Mouse (Mus musculus): ENCODE data around the gene Klk1b4.
A peak's percentile ranks its signal among the peaks of the same experiment; 100 is the strongest.
"Not testable (repeated sequence)": the region's sequence is repeated elsewhere in the genome, so short reads cannot be mapped to it uniquely, and the experiment has no call there.

The Klk1b4 gene

GRCm38 (mm10) chr7:44207135-44207534, at the start of gene Klk1b4:
Gene Klk1b4, plus strand, starts transcription at chr7:44207435.
- not testable (repeated sequence) for DNase-seq

- peak; percentile 17 for DNase-seq
Observed at GRCm38 (mm10) chr7:44179299-44180045, 27.8 kb upstream of the Klk1b4 start.

- not testable (repeated sequence) for DNase-seq
Observed at GRCm38 (mm10) chr7:44186516-44186915, 20.7 kb upstream of the Klk1b4 start.

- not testable (repeated sequence) for DNase-seq
Observed at GRCm38 (mm10) chr7:44187936-44188335, 19.3 kb upstream of the Klk1b4 start, which contains the start of gene Klk1b24. Gene Klk1b24, plus strand, starts transcription at chr7:44188236.

- DNase-seq: not testable (repeated sequence)
Observed at GRCm38 (mm10) chr7:44193466-44193865, 13.8 kb upstream of the Klk1b4 start.

- no peak for DNase-seq
Observed at GRCm38 (mm10) chr7:44197891-44198290, 9.3 kb upstream of the Klk1b4 start, which contains the start of gene Klk1b3. Gene Klk1b3, plus strand, starts transcription at chr7:44198191.

GRCm38 (mm10) chr7:44208307-44208706, 1.1 kb downstream of the Klk1b4 start:
- DNase-seq: no peak

GRCm38 (mm10) chr7:44215645-44216044, 8.4 kb downstream of the Klk1b4 start, which contains the start of gene Klk1b5:
Gene Klk1b5, plus strand, starts transcription at chr7:44215945.
- DNase-seq: no peak

GRCm38 (mm10) chr7:44221601-44222000, 14.4 kb downstream of the Klk1b4 start:
- not testable (repeated sequence) for DNase-seq

- not testable (repeated sequence) for DNase-seq
Observed at GRCm38 (mm10) chr7:44222335-44222734, 15.1 kb downstream of the Klk1b4 start.

- peak; percentile 18 for DNase-seq
Observed at GRCm38 (mm10) chr7:44225076-44225475, 17.8 kb downstream of the Klk1b4 start, which contains the start of gene Klk1. Gene Klk1, plus strand, starts transcription at chr7:44225360.

- DNase-seq: no peak
Observed at GRCm38 (mm10) chr7:44235909-44236308, 28.7 kb downstream of the Klk1b4 start, which contains the start of gene Gm36864. Gene Gm36864, plus strand, starts transcription at chr7:44236177.

- no peak for DNase-seq
Observed at GRCm38 (mm10) chr7:44239913-44240312, 32.7 kb downstream of the Klk1b4 start.

- no peak for DNase-seq
Observed at GRCm38 (mm10) chr7:44240712-44241111, 33.5 kb downstream of the Klk1b4 start.

- no peak for DNase-seq
Observed at GRCm38 (mm10) chr7:44241163-44241562, 33.9 kb downstream of the Klk1b4 start.

GRCm38 (mm10) chr7:44244080-44244479, 36.8 kb downstream of the Klk1b4 start:
- no peak for DNase-seq

- peak; percentile 94 for DNase-seq
Observed at GRCm38 (mm10) chr7:44246055-44246983, 39.1 kb downstream of the Klk1b4 start, which contains the start of the genes 1700028J19Rik and 2410002F23Rik. Gene 1700028J19Rik, minus strand, starts transcription at chr7:44246695. Gene 2410002F23Rik, plus strand, starts transcription at chr7:44246722.

GRCm38 (mm10) chr7:44246984-44247470, 39.8 kb downstream of the Klk1b4 start:
- DNase-seq: no peak

GRCm38 (mm10) chr7:44247971-44248370, 40.7 kb downstream of the Klk1b4 start:
- DNase-seq: no peak

- DNase-seq: no peak
Observed at GRCm38 (mm10) chr7:44249248-44249647, 42.0 kb downstream of the Klk1b4 start.

GRCm38 (mm10) chr7:44250732-44251275, 43.6 kb downstream of the Klk1b4 start:
- not testable (repeated sequence) for DNase-seq

- no peak for DNase-seq
Observed at GRCm38 (mm10) chr7:44253023-44253616, 45.9 kb downstream of the Klk1b4 start.
